Mouse (Mus musculus): ENCODE data around the gene Gldc. TPM values are rescaled to one million over a fixed set of nuclear protein-coding genes. Genes with fewer than 3 reads are reported as not detected.
A peak's percentile ranks its signal among the peaks of the same experiment; 100 is the strongest.

Gldc gene
- polyA plus RNA-seq, 1 experiment = 74.2 TPM

- TF ChIP-seq POLR2A (IDR thresholded peaks at IDR 0.05; ENCODE audit: low read depth, low read length) (no peak), CTCF (conservative IDR thresholded peaks at IDR 0.05; ENCODE audit: insufficient read depth, insufficient read length, low read depth, low read length) (no peak)
- no peaks in the 10 kb centered on the region for H3K36me3 ChIP-seq (ENCODE audit: control insufficient read depth, insufficient read depth, low read length)
- DNase-seq = peak; percentile 78
- no peak overlapping the region for H3K27ac ChIP-seq (ENCODE audit: insufficient read depth, low read depth, low read length)
- peaks cover 9% of the 10 kb centered on the region; the same call in 1 of the 2 replicates for H3K4me1 ChIP-seq (ENCODE audit: control insufficient read depth, insufficient read depth, low read length)
- no peak overlapping the region for H3K4me3 ChIP-seq (ENCODE audit: insufficient read depth, low read depth, low read length)
- no peaks in the 10 kb centered on the region for H3K27me3 ChIP-seq (replicated peaks; ENCODE audit: control insufficient read depth, insufficient read depth, low read length)
- WGBS = 55% methylated on average over 2 of the region's 2 CpGs
Observed at GRCm38 (mm10) chr19:30160021-30160420, 15.2 kb downstream of the Gldc start.

GRCm38 (mm10) chr19:30158189-30158588, 17.0 kb downstream of the Gldc start:
- Histone ChIP-seq H3K36me3 (ENCODE audit: control insufficient read depth, insufficient read depth, low read length) (no peaks in the 10 kb centered on the region), H3K27ac (ENCODE audit: insufficient read depth, low read depth, low read length) (no peak overlapping the region), H3K4me3 (ENCODE audit: insufficient read depth, low read depth, low read length) (no peak overlapping the region), H3K27me3 (replicated peaks; ENCODE audit: control insufficient read depth, insufficient read depth, low read length) (no peaks in the 10 kb centered on the region), H3K4me1 (ENCODE audit: control insufficient read depth, insufficient read depth, low read length) (peaks cover 6% of the 10 kb centered on the region; the same call in 1 of the 2 replicates)
- TF ChIP-seq CTCF (conservative IDR thresholded peaks at IDR 0.05; ENCODE audit: insufficient read depth, insufficient read length, low read depth, low read length) (no peak), POLR2A (IDR thresholded peaks at IDR 0.05; ENCODE audit: low read depth, low read length) (no peak)
- DNase-seq = no peak
- 90% methylated on average over 4 of the region's 4 CpGs for WGBS

GRCm38 (mm10) chr19:30157031-30157687, 18.1 kb downstream of the Gldc start:
- no peak for DNase-seq
- H3K27ac ChIP-seq (ENCODE audit: insufficient read depth, low read depth, low read length) = no peak overlapping the region
- no peaks in the 10 kb centered on the region for H3K36me3 ChIP-seq (ENCODE audit: control insufficient read depth, insufficient read depth, low read length)
- TF ChIP-seq POLR2A (IDR thresholded peaks at IDR 0.05; ENCODE audit: low read depth, low read length) (no peak), CTCF (conservative IDR thresholded peaks at IDR 0.05; ENCODE audit: insufficient read depth, insufficient read length, low read depth, low read length) (no peak)
- H3K27me3 ChIP-seq (replicated peaks; ENCODE audit: control insufficient read depth, insufficient read depth, low read length) = no peaks in the 10 kb centered on the region
- no peak overlapping the region for H3K4me3 ChIP-seq (ENCODE audit: insufficient read depth, low read depth, low read length)
- WGBS = 71% methylated on average over 12 of the region's 12 CpGs
- H3K4me1 ChIP-seq (ENCODE audit: control insufficient read depth, insufficient read depth, low read length) = no peaks in the 10 kb centered on the region; the same call in 1 of the 2 replicates

GRCm38 (mm10) chr19:30153729-30154128, 21.5 kb downstream of the Gldc start:
- Histone ChIP-seq H3K27me3 (replicated peaks; ENCODE audit: control insufficient read depth, insufficient read depth, low read length) (no peaks in the 10 kb centered on the region), H3K4me1 (ENCODE audit: control insufficient read depth, insufficient read depth, low read length) (no peaks in the 10 kb centered on the region), H3K27ac (ENCODE audit: insufficient read depth, low read depth, low read length) (no peak overlapping the region), H3K36me3 (ENCODE audit: control insufficient read depth, insufficient read depth, low read length) (no peaks in the 10 kb centered on the region), H3K4me3 (ENCODE audit: insufficient read depth, low read depth, low read length) (no peak overlapping the region)
- TF ChIP-seq POLR2A (IDR thresholded peaks at IDR 0.05; ENCODE audit: low read depth, low read length) (no peak), CTCF (conservative IDR thresholded peaks at IDR 0.05; ENCODE audit: insufficient read depth, insufficient read length, low read depth, low read length) (no peak)
- no peak for DNase-seq
- whole genome bisulfite sequencing = 76% methylated on average over 3 of the region's 3 CpGs

GRCm38 (mm10) chr19:30151290-30151689, 23.9 kb downstream of the Gldc start:
- no peak for DNase-seq
- H3K4me3 ChIP-seq (ENCODE audit: insufficient read depth, low read depth, low read length) = no peak overlapping the region
- TF ChIP-seq CTCF (conservative IDR thresholded peaks at IDR 0.05; ENCODE audit: insufficient read depth, insufficient read length, low read depth, low read length) (no peak), POLR2A (IDR thresholded peaks at IDR 0.05; ENCODE audit: low read depth, low read length) (no peak)

GRCm38 (mm10) chr19:30149238-30149805, 25.9 kb downstream of the Gldc start:
- no peak overlapping the region for H3K4me3 ChIP-seq (ENCODE audit: insufficient read depth, low read depth, low read length)
- TF ChIP-seq POLR2A (IDR thresholded peaks at IDR 0.05; ENCODE audit: low read depth, low read length) (no peak), CTCF (conservative IDR thresholded peaks at IDR 0.05; ENCODE audit: insufficient read depth, insufficient read length, low read depth, low read length) (no peak)
- no peak for DNase-seq
- H3K4me1 ChIP-seq (ENCODE audit: control insufficient read depth, insufficient read depth, low read length) = no peaks in the 10 kb centered on the region
- WGBS = 58% methylated on average over 6 of the region's 6 CpGs
- no peaks in the 10 kb centered on the region for H3K27me3 ChIP-seq (replicated peaks; ENCODE audit: control insufficient read depth, insufficient read depth, low read length)
- no peak overlapping the region for H3K27ac ChIP-seq (ENCODE audit: insufficient read depth, low read depth, low read length)
- no peaks in the 10 kb centered on the region for H3K36me3 ChIP-seq (ENCODE audit: control insufficient read depth, insufficient read depth, low read length)

More at GRCm38 (mm10) chr19:30151290-30151689, 23.9 kb downstream of the Gldc start:
- H3K36me3 ChIP-seq (ENCODE audit: control insufficient read depth, insufficient read depth, low read length) = no peaks in the 10 kb centered on the region
- WGBS = 81% methylated on average over 10 of the region's 10 CpGs
- no peak overlapping the region for H3K27ac ChIP-seq (ENCODE audit: insufficient read depth, low read depth, low read length)
- no peaks in the 10 kb centered on the region for H3K27me3 ChIP-seq (replicated peaks; ENCODE audit: control insufficient read depth, insufficient read depth, low read length)
- H3K4me1 ChIP-seq (ENCODE audit: control insufficient read depth, insufficient read depth, low read length) = no peaks in the 10 kb centered on the region

- H3K36me3 ChIP-seq (ENCODE audit: control insufficient read depth, insufficient read depth, low read length) = no peaks in the 10 kb centered on the region
- no peak overlapping the region for H3K27ac ChIP-seq (ENCODE audit: insufficient read depth, low read depth, low read length)
- no peak overlapping the region for H3K4me3 ChIP-seq (ENCODE audit: insufficient read depth, low read depth, low read length)
- H3K4me1 ChIP-seq (ENCODE audit: control insufficient read depth, insufficient read depth, low read length) = no peaks in the 10 kb centered on the region
- no peaks in the 10 kb centered on the region for H3K27me3 ChIP-seq (replicated peaks; ENCODE audit: control insufficient read depth, insufficient read depth, low read length)
- DNase-seq = no peak
- TF ChIP-seq POLR2A (IDR thresholded peaks at IDR 0.05; ENCODE audit: low read depth, low read length) (no peak), CTCF (conservative IDR thresholded peaks at IDR 0.05; ENCODE audit: insufficient read depth, insufficient read length, low read depth, low read length) (no peak)
- WGBS = 74% methylated on average over 4 of the region's 4 CpGs
Observed at GRCm38 (mm10) chr19:30147306-30147705, 27.9 kb downstream of the Gldc start.
